Mouse (Mus musculus) T-cell, adult 66 days (primary cell): ENCODE measurements around the gene Vmn2r45. TPM values are rescaled to one million over a fixed set of nuclear protein-coding genes. Genes with fewer than 3 reads are reported as not detected.

Experiments used
- total RNA-seq, 2 experiments: library from RNA; stranded (reverse); gene quantifications; 3 replicates in 1 of 2; 4 replicates in 1 of 2; pipeline ENCODE4 v1.2.4; 2023

The Vmn2r45 gene
- not detected for total RNA-seq

DNA sequence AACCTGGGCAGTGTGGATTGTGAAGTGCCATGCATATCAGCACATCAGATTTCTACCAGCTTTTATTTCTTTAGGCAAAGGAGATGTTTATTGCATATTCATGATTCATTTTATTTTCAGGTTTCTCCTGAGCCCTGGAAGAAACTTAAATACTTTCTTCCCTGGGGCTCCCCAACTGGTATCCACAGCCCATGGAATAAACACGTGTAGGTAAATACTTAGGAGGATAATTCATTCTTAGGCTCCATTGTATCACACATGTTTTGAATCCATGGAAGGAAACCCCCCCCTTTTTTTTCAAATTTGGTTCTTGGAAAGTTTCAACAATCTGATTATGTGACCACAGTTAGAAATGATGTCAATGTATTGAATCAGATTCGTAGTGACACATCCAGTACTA is at the start of gene Vmn2r45:
Gene Vmn2r45 (minus strand): TSS at position 101 of the 400 bp plus-strand sequence.

Other genes with a start within 250 kb of the Vmn2r45 start
- not detected for gene Vmn2r43, start 228.5 kb downstream of the Vmn2r45 start, total RNA-seq
- gene Vmn2r44, start 105.7 kb downstream of the Vmn2r45 start, total RNA-seq, result not detected